ENCODE assay signal across 13 mouse cellular contexts in the genomic region with DNA sequence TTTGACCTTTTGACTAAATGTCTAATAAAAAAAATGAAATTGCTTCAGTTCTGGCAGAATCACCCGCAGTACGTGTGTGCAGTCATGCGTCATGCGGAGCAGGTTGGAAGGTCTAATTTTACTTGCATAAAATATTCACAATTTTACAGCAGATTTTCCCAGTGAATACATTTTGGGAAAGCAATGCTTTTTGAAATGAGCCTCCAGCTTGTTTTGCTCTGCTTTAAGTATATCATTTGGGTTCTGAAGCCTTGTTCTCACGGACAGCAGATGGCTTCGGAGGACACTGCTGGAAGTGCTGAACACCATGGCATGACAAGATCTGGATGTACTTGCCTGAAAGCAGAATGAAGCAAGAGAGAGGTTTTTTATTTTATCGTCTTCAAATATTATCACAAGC. TPM values are rescaled to one million over a fixed set of nuclear protein-coding genes. Genes with fewer than 3 reads are reported as not detected.
DNase-seq lines count a peak whose midpoint lies in the region.
"Had no signal": no experiment of that assay in that cellular context is flagged by ENCODE, and none has a peak within 500 bp of the region (broad histone marks: within the 10 kb centered on the region; RNA-seq: fewer than 3 reads in every experiment).

No protein-coding gene starts in this region.

- intact Hi-C loops in gastrocnemius, postnatal 14 days (cut with DNase I; ENCODE audit: low total_unique reads) = no loop called here

- DNase-seq in layer of hippocampus, adult 11-12 months (ENCODE audit: low spot score) = peak; percentile 70
- no peak for DNase-seq in layer of hippocampus, postnatal 10 days (ENCODE audit: low spot score in 2 of 2)
- DNase-seq in frontal cortex, postnatal 10 days (ENCODE audit: low spot score in 2 of 2) = peak; percentile 26 to 33
- DNase-seq in layer of hippocampus, postnatal 36 days = peak; percentile 53
- peak; percentile 10 for DNase-seq in right cerebral cortex, postnatal 14 days
- DNase-seq in kidney, postnatal 36 days = no peak
- DNase-seq in urinary bladder, postnatal 4 days (ENCODE audit: low spot score in 2 of 2) = no peak
- DNase-seq in gastrocnemius, postnatal 14 days = no peak
- DNase-seq: adrenal gland, postnatal 14 days; kidney, postnatal 14 days; spleen, adult 18-20 months; thymus, postnatal 36 days had no signal

RNA-seq across cellular contexts. Expression of a gene that starts 54.0 kb away (rescaled TPM):
- total RNA-seq in layer of hippocampus, postnatal 10 days (2021) = 10 to 100 TPM; 21.9 to 26.4 TPM
- 10 to 100 TPM; 28.3 to 30.4 TPM for total RNA-seq in layer of hippocampus, postnatal 36 days (2021)
- 1 to 10 TPM; 2.8 to 3.1 TPM for total RNA-seq in gastrocnemius, postnatal 14 days (2021)
- total RNA-seq: MEL had no signal

Comparison
In these comparisons a context has a peak if more than half of its experiments do, and no peak if none do; other contexts are left out.
1. DNase-seq: peak in layer of hippocampus, adult 11-12 months (single experiment), frontal cortex, postnatal 10 days (2 of 2), layer of hippocampus, postnatal 36 days (2 of 2) and right cerebral cortex, postnatal 14 days (single experiment); none in layer of hippocampus, postnatal 10 days (0 of 2), kidney, postnatal 36 days (0 of 2), urinary bladder, postnatal 4 days (0 of 2) and gastrocnemius, postnatal 14 days (single experiment).
2. RNA of a gene that starts 54.0 kb away (total RNA-seq): 28.3 to 30.4 TPM in layer of hippocampus, postnatal 36 days and 21.9 to 26.4 TPM in layer of hippocampus, postnatal 10 days; 2.8 to 3.1 TPM in gastrocnemius, postnatal 14 days; every median in the first group is over 4 times any median in the second.